Mouse (Mus musculus): ENCODE measurements around the gene Vmn1r85. TPM values are rescaled to one million over a fixed set of nuclear protein-coding genes. Genes with fewer than 3 reads are reported as not detected.

Gene Vmn1r85
- total RNA-seq, 2 experiments from 2014 or later = not detected

DNA sequence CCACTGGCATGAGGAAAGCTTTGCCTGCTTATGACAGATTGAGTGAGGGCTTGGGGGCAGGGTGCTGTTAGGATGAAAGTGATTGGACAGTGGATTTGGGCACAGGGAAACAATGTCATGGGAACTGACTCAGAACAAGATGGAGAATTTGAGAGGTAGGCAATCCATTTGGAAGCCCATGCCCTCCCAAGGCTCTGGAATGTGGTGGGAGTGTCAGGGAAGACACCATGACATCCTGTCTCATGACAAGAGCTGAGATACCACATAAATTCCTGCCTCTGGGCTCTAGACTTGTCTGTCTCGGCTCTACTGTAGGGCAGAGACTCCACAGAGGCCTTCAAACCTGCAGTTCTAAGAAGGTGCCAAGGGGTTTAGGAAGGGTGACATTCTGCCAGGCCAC is 53.7 kb downstream of the Vmn1r85 start:
- no peak for DNase-seq (ENCODE audit: low spot score in 2 of 2)
- intact Hi-C loops (cut with DNase I) = loop anchor here (10.0 kb wide), 1 partner anchor 126 kb away; no protein-coding TSS in a partner anchor

DNA sequence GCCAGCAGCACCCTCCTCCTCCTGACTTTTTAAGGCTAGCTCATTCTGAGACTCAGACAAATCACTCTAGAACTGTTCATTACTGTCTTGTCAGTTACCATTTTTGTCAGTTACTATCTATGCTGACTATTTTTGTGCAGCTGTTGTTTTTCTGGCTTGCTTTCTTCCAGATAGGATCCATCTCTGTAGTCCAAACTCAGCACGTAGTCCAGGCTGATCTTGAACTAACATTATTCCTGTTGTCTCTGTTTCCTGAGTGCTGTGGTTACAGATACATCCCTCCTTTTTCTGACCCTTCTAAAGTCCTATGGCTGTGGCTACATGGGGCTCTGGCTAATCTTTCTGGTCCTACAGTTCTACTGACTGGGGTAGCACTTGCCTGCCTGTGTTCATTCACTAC is 55.8 kb downstream of the Vmn1r85 start:
- intact Hi-C loops (cut with DNase I) = no loop called here
- DNase-seq (ENCODE audit: low spot score in 2 of 2) = no peak

DNA sequence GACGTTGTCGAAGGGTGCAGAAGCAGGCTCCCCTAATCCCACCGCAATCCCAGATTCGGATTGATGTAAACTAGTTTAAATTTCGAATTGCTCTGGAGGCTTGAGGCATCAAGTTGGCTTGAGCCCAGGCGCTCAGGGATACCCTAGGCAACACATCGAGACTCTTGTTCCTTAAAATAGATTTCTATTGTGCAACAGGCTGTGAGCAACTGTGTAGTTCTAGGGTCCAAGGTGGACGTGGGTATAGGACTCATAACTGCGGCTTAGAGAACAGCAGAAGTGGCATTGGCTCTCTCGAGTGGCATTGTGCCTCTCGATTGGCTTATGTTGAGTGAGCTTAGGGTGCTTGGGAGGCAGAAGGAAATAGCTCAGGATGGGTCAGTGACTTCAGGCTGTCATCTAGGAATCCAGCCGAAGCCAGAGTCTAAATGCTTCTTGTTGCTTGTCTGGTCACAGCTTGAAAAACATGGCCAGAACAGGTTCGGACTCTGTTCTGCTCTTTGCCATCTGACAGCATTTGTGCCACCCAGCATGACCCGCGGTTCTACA is 56.3 kb downstream of the Vmn1r85 start:
- DNase-seq (ENCODE audit: low spot score in 2 of 2) = no peak
- intact Hi-C loops (cut with DNase I) = no loop called here

DNA sequence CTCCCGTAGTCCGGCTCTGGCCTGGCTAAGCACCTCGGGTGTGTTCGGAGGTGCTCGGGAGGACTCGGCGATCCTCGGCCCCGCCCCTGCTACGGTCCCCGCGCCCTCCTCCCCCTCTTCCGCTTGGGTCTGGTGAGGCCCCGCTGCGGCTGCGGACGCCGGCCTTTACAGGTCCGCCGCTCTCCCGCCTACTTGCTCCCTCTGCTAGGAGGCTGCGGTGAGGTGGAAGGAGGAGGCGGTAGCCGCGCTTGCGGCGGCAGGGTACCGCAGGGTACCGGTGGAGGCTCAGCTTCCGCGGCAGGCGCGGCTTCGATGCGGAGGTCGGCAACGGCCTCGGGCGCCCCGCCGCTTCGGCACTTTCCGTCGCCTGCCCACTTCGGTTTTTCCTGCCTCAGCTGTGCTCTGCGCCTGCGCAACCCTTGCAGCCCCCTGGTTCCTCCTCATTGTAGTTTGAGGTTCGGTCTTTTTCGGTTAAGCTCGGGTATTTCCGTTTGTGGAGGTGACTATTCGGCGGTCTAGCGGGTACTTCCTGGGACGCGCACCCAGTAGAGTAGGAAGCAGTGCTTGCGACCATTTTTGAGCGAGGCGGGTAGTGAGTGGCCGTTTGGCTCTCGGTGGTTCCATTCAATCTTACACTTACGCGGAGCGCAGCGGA is 56.9 kb downstream of the Vmn1r85 start, which contains the start of gene Ube2m:
TSS of gene Ube2m (minus strand) at position 375 of the 655 bp plus-strand sequence.
- peak; percentile 100 for DNase-seq (ENCODE audit: low spot score in 2 of 2)
- intact Hi-C loops (cut with DNase I) = no loop called here

DNA sequence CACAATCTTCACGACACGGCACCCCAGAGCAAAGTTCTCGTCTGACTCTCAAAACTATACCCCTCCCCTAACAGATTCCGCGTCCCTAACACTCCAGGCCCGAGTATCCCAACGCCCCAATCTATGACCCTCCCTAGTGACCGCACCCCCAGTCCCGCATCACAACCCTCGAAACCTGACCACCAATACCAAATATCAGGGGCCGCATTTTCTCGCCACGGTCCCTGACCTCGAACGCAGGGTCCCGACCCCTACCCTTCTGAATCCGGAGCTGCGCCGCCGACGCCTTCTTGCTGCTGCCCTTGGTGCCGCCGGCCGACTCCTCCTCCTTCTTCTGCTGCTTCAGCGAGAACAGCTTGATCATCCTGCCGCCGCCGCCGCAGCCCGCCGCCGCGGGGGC is 57.6 kb downstream of the Vmn1r85 start:
- DNase-seq (ENCODE audit: low spot score in 2 of 2) = peak in 1 of 2 experiments; percentile 58
- intact Hi-C loops (cut with DNase I) = no loop called here

DNA sequence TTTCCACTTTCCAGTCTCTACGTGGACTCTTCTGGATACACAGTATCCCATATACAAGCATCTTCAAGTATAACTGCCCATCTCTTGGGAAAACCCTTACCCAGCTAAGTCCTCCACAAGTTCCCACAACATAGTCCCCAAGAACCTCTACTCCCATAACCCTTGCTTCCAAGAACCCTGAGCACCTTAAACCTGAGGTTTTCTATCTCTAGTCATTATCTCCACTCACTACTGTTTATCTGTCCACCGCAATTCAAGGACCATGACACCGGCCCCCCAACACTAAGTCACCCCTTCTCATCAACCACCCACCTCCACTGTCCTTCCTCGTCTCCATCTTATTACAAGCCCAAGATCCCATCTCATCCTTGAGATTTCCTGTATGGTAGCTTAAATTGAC is 58.2 kb downstream of the Vmn1r85 start:
- intact Hi-C loops (cut with DNase I) = no loop called here
- DNase-seq (ENCODE audit: low spot score in 2 of 2) = no peak

- intact Hi-C loops (cut with DNase I) = no loop called here
- DNase-seq (ENCODE audit: low spot score in 2 of 2) = peak in 1 of 2 experiments; percentile 22
Observed at GRCm38 (mm10) chr7:13035211-13035855, 59.6 kb downstream of the Vmn1r85 start.

DNA sequence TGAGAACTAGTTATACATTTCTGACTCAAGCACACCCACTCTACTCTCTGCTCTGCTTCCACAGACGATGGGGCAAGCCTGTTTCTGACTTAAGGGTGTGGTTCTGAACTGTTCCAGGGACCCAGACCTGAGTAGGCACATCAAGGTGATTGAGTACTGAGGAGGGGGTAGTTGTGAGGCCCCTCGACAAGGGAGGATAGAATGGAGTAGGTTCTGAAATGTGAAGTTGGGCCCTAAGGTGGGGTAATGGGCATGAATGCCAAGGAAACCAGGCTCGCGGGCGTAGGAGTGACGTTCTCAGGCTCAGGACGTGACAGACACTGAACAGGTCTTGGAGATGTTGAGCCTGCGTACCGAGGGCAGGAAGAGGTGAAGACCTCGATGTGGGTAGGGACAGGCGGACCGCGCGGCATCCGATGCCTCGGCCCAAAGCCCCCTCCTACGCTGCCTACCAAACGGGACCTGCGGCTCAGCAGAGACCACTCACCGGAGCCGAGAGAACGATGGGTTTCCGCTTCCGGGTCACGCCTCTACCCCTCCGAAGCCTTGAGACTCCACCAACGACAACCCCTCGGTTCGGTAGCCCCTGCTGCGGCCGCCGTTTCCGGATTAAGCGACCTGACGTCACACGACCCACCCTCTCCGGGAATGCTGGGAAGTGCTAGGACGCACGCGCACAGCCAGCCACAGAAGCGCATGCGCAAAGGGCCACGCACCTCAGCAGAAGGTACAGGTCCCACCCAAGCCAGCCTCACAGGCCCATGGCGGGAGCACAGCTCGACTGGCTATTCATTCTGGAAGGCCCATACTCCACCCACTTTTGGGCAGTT is 60.6 kb downstream of the Vmn1r85 start, which contains the start of gene Chmp2a:
TSS of gene Chmp2a (minus strand) at position 660 of the 830 bp plus-strand sequence.
- intact Hi-C loops (cut with DNase I) = no loop called here
- DNase-seq (ENCODE audit: low spot score in 2 of 2) = peak; percentile 97 to 99

GRCm38 (mm10) chr7:13033451-13034147 is 61.4 kb downstream of the Vmn1r85 start:
- intact Hi-C loops (cut with DNase I) = no loop called here
- DNase-seq (ENCODE audit: low spot score in 2 of 2) = peak in 1 of 2 experiments; percentile 10

Other genes with a start within 250 kb of the Vmn1r85 start
- 1 to 10 TPM; 7.1 to 7.4 TPM for gene Zfp128, start 214.0 kb downstream of the Vmn1r85 start, total RNA-seq (2021)
- gene Zscan22, start 197.4 kb downstream of the Vmn1r85 start, total RNA-seq (2021) = 10 to 100 TPM; 12.2 to 13.4 TPM
- gene Rps5, start 172.9 kb downstream of the Vmn1r85 start, total RNA-seq (2021) = 100 to 1,000 TPM; 363 to 401 TPM
- gene Rnf225, start 167.8 kb downstream of the Vmn1r85 start, total RNA-seq (2021) = 1 to 10 TPM; 1.1 to 1.4 TPM
- gene Zfp324, start 129.3 kb downstream of the Vmn1r85 start, total RNA-seq (2021) = 10 to 100 TPM; 13.4 to 13.6 TPM
- gene Zfp446, start 117.3 kb downstream of the Vmn1r85 start, total RNA-seq (2021) = 1 to 10 TPM; 7.1 to 8.5 TPM
- gene Slc27a5, start 97.0 kb downstream of the Vmn1r85 start, total RNA-seq (2021) = not detected
- 100 to 1,000 TPM; 218 to 223 TPM for gene Trim28, start 96.1 kb downstream of the Vmn1r85 start, total RNA-seq (2021)
- gene Zbtb45, start 85.1 kb downstream of the Vmn1r85 start, total RNA-seq (2021) = 10 to 100 TPM; 33.3 to 35.6 TPM
- 100 to 1,000 TPM; 123 to 135 TPM for gene Chmp2a, start 60.4 kb downstream of the Vmn1r85 start, total RNA-seq (2021)
- 100 to 1,000 TPM; 207 to 218 TPM for gene Ube2m, start 56.9 kb downstream of the Vmn1r85 start, total RNA-seq (2021)
- 10 to 100 TPM; 15.5 to 16.7 TPM for gene Mzf1, start 40.4 kb downstream of the Vmn1r85 start, total RNA-seq (2021)
- not detected for gene Vmn1r86, start 24.7 kb upstream of the Vmn1r85 start, total RNA-seq (2021)
- gene Vmn1r87, start 45.0 kb upstream of the Vmn1r85 start, total RNA-seq (2021) = not detected
- under 1 TPM; 0.13 TPM for gene Vmn1r88, start 64.4 kb upstream of the Vmn1r85 start, total RNA-seq (2021)
- not detected for gene Vmn1r89, start 117.8 kb upstream of the Vmn1r85 start, total RNA-seq (2021)
- 10 to 100 TPM in 1 of 2 experiments, 1 to 10 TPM in 1; 8.0 to 11.6 TPM for gene Lig1, start 182.1 kb upstream of the Vmn1r85 start, total RNA-seq (2021)
- 10 to 100 TPM; 11.3 to 12.7 TPM for gene Zswim9, start 183.5 kb upstream of the Vmn1r85 start, total RNA-seq (2021)
- under 1 TPM; 0.17 to 0.18 TPM for gene Pla2g4c, start 229.5 kb upstream of the Vmn1r85 start, total RNA-seq (2021)

All from left cerebral cortex, postnatal 14 days (tissue).